Mouse (Mus musculus): Measurements from ENCODE around the gene Nav2.
A peak's percentile ranks its signal among the peaks of the same experiment; 100 is the strongest.

The Nav2 gene

DNA sequence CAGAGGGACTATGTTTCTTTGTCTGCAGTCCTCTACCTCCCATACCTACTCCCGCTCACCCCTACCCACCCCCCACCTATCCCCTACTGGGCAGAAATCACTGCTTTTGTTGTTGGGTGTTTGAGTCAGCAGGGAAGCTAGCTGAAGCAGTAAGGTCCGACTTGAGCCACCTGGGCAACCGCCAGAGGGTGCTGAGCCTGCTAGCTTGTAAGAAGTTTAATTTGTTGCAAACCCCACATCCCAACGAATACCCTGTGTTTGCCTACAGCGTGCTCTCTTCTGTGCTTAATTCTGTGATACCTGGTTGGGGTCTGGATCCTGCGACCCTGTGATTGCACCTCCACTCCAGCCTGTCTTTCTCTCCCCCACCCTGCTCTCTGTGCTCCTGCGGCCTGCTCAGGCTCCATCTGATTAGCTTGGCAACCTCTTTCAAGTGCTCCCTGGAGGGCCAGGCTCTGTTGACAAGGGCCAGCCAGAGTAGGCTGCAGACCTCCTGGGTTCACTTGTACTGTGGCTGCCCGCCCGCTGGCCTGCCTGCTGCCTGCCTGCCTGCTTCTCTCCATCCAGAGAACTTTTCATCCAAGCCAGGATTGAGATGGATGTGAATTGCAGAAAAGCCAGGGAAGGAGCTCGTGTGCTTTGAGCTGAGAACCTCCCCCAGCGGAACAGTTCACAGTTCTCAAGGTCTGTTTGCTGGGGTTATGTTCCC, 575.7 kb downstream of the Nav2 start:
- no peak for DNase-seq (ENCODE audit: low spot score in 2 of 2)

GRCm38 (mm10) chr7:49485292-49485847, 576.9 kb downstream of the Nav2 start:
- no peak for DNase-seq (ENCODE audit: low spot score in 2 of 2)

DNA sequence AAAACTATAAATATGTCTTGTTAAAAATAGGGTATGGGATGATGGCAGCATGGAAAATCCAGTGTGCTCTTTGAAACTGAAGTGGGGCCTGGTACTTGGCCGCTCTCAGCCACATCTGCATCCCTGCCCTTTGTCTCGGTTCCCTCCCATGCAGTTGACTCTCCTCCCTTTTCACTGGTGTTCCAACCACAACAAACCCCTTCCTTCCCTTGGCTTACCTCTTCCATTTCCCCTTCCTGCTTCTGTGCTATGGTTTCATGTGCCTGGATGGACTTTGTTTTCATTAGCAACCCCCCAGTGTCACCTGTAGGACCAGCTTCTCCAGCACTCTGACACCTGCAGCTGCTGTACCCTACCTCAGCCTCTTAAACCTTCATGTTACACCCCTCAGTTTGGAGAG, 578.8 kb downstream of the Nav2 start:
- DNase-seq (ENCODE audit: low spot score in 2 of 2), result no peak

- DNase-seq (ENCODE audit: low spot score in 2 of 2), result peak in 1 of 2 experiments; percentile 18
Measured at GRCm38 (mm10) chr7:49488493-49489087, 580.1 kb downstream of the Nav2 start.

- no peak for DNase-seq (ENCODE audit: low spot score in 2 of 2)
Measured at GRCm38 (mm10) chr7:49490814-49491213, 582.3 kb downstream of the Nav2 start.

DNA sequence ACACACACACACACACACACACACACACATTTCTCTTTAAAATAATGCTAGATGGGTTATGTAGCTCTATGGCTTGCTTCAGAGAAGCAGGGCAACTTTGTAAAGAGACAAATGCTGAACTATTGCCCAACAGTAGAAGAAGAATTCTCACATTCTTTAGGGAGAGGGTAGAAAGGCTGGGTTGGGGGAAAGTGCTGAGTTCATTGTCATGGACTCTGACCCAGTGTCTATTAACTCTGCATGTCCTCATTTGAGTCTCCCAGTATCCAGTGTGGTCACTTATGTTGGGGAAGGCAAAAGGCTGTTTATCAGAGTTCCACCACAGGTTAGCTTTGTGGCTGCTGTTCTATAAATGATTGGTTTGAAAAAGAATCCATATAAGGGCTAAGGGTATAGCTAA, 584.1 kb downstream of the Nav2 start:
- DNase-seq (ENCODE audit: low spot score in 2 of 2), result no peak

DNA sequence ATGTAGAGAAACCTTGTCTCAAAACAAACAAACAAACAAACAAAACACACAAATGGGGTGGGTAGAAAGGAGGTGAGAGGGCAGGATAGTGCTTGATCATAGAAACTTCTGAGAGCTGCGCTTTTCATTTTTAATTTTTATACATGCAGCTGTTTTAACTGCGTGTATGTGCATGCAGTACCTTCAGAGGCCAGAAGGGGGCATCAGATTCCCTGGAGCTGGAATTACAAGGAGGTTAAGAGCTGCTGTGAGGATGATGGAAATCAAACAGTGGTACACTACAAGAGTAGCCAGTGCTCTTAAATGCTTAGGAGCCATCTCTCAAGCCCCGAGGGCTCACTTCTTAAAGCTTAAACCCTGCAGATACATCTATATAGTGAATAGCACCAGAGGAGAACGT, 584.7 kb downstream of the Nav2 start:
- DNase-seq (ENCODE audit: low spot score in 2 of 2), result no peak

DNA sequence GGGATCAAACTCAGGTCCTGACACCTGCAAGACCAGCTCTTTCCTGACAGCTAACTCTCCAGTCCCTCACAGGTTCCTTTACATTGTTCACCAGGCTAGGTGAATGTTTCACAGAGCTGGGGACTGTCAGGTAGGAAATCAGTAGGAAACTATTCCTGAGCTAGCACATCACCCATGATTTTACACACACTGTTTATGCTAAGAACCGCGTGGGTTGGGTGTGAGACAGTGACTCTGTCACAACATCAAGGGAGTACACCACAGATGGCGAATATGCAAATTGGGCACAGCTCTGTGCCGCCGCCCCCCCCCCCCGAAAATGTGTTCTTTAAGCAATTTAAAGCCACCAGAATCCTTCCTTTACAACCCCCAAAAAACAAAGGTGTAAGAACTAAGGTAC, 586.1 kb downstream of the Nav2 start:
- no peak for DNase-seq (ENCODE audit: low spot score in 2 of 2)

GRCm38 (mm10) chr7:49496111-49496510, 587.6 kb downstream of the Nav2 start:
- no peak for DNase-seq (ENCODE audit: low spot score in 2 of 2)

- no peak for DNase-seq (ENCODE audit: low spot score in 2 of 2)
Measured at GRCm38 (mm10) chr7:49496766-49497425, 588.4 kb downstream of the Nav2 start.

DNA sequence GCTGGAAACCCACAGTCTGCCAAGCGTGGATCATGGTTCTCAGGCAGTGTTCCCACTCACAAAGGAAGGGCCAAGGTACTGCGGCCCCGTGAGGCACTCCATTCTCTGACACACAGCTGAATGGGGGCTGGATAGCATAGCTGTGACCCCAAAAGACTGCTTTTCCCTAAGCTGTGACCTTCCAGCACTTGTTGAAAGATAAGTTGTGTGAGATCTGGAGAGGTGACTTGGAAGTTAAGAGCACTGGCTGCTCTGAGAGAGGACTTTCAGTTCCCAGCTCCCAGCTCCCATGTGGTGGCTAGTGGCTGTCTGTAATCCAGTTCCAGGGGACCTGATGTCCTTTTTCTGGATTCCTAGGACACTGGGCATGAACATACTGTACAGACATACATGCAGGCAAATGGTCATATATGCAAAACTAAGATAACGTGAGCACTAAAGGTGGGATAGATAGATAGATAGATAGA, 588.9 kb downstream of the Nav2 start:
- DNase-seq (ENCODE audit: low spot score in 2 of 2), result no peak

- no peak for DNase-seq (ENCODE audit: low spot score in 2 of 2)
Measured at GRCm38 (mm10) chr7:49499598-49499997, 591.1 kb downstream of the Nav2 start.

- DNase-seq (ENCODE audit: low spot score in 2 of 2), result no peak
Measured at GRCm38 (mm10) chr7:49500916-49501315, 592.4 kb downstream of the Nav2 start.

DNA sequence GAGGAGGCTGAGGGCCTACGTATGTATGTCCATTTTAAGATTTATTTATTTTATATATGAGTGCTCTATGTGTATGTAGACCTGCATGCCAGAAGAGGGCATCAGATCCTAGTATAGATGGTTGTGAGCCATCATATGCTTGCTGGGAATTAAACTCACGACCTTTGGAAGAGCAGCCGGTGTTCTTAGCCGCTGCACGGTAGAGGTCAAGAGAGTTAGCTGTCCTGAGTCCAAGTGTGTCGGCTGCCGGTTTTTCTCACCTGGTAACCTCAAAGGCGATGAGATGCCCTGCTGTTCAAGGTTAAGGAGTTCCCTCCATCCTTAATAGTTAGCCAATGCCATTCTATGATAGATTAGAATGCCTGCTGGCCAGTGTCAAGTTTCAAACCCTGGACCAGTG, 594.9 kb downstream of the Nav2 start:
- DNase-seq (ENCODE audit: low spot score in 2 of 2), result no peak

- DNase-seq (ENCODE audit: low spot score in 2 of 2), result no peak
Measured at GRCm38 (mm10) chr7:49503881-49504280, 595.4 kb downstream of the Nav2 start.

DNA sequence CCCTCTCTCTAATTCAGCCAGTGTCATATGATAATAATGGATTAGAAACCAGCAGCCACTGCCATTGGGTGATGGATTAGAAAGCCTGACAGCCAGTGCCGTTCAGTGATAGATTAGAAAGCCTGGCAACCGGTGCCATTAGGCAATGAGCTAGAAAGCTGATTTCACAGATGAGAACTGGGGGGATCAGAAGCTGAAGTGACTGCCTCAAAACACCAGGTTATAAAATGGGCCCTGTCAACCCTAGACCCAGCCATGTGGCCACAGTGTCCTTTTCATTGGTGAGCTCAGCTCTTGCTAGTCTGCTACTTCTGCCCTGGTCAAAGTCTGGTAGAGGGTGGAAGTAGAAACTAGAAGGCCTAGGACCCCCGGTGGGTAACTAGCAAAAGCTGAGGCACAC, 595.8 kb downstream of the Nav2 start:
- no peak for DNase-seq (ENCODE audit: low spot score in 2 of 2)

DNA sequence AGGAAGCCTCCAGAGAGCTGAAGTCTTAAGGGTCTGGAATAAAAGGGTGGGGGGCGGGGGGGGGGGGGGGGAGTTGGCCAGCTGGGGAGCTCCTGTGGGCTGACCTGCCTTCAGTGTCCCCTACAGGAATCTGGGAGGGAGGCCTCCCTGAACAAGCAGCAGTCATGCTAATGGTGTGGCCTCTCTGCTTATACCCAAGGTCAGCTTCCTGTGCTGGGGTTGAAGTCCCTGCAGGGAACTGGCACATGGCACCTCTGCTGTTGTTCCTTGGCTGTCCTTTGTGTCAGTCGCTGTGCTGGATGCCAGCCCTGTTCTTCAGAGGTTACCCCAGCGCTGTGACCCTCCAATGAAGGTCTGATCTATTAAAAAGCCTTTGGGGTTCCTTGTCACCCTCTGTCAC, 596.5 kb downstream of the Nav2 start:
- no peak for DNase-seq (ENCODE audit: low spot score in 2 of 2)

DNA sequence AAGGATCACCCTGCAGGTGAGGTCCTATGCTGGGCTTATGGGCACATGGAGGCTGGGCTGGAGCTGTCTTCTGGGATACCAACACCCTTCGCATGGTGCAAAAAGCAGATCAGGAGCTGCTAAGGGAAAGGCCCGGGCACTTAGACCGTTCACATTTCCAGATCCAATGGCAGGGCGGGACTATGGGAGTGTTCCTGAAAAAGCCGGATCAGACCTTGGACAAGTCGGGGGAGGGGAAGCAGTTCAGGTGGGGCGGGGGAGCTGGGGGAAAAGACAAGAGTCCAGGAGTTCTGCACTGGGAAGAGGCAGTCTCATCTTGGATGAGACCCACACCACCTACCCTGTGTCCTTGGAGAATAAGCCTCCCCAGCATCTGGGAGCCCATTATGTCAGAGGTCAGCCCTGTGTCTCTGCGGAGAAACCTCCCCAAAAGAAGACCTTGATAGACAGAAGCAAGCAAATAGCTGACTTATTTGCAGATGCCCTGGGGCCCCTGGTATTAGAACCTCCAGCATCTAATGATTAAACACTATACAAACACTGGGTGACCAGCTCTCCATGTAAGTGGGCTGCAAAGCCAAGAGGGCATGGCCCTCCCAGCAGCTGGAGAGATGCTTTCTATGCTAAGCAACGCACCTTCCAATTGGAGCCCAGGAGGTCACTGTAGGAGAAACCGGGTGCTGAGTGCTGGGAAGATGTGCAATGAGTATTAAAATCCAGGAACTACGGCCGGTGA, 597.7 kb downstream of the Nav2 start:
- DNase-seq (ENCODE audit: low spot score in 2 of 2), result no peak

DNA sequence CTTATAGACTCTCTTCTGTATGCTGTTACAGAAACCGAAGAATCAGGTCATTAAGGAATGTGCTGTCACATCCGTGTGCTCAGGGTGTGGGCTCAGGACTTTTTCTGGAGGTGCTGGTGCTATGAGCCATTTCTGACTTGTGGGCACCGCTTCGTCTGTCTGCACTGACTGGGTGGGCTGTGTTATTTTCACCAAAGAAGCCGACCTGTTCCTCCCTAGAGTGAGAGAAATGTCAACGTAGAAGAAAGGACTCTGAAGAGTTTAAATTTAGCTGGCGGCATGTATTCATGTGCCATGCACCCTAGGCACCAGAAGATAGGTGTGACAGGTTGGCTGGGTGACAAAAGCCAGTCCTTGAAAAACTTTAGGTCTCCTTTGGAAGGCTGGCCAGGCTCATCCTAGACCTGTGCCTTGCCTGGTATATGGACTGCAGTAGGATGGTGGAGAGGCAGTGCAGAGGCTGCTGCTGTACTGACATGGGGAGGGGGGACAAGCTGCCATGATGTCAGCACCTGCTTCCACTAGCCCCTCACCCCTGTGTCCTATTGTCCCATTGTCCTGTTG, 599.5 kb downstream of the Nav2 start:
- DNase-seq (ENCODE audit: low spot score in 2 of 2), result no peak

DNA sequence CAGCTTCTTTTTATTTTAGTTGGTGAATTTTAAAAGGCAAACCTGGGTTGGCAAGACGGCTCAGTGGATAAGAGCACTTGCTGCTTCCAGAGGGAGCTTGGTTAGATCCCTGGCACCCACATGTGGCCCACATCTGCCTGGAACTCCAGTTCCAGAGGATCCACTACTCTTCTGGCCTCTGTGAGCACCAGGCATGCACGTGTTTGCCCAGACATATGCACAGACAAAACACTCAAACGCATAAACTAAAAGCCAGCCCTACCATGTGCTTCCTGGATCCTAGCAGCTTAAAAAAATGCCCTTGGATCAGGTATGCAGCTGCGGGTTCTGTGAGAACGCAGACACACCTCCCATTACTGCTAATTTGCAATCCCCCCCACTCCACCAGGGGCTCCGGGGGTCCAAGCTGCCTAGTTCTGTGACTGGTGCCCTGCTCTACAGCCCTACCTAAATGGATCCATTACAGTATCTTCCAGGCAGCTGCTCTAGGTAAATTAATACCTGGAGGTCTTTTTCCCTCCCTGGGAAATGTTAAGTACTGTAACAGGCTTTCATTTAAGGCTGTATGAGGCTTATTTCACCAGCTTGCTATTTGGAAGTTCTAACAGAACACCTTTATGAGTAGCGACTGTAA, 603.4 kb downstream of the Nav2 start:
- DNase-seq (ENCODE audit: low spot score in 2 of 2), result no peak

GRCm38 (mm10) chr7:49513763-49514437, 605.4 kb downstream of the Nav2 start:
- DNase-seq (ENCODE audit: low spot score in 2 of 2), result no peak
